27 mouse cellular contexts compared by ENCODE assay signal in the genomic region with DNA sequence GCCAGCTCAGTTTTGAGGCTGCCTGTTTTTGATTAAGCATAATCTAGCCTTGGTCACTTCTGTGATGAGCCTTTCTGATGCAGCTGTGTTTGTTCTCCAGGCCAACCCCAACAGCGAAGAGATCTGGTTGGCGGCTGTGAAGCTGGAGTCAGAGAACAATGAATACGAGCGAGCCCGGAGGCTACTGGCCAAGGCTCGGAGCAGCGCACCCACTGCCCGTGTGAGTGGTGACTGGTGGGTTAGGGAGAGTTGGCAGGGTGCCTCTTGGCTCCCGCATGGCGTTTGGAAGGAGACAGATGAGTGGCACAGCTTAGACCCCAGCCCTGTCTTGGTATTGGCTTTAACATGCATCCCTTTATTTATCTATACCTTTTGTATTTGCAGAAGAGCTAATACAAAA. TPM values are rescaled to one million over a fixed set of nuclear protein-coding genes. Genes with fewer than 3 reads are reported as not detected.
DNase-seq lines count a peak whose midpoint lies in the region; ATAC-seq lines count a peak whose summit lies in the region.
"Had no signal": no experiment of that assay in that cellular context is flagged by ENCODE, and none has a peak within 500 bp of the region (broad histone marks: within the 10 kb centered on the region; RNA-seq: fewer than 3 reads in every experiment).

No protein-coding gene starts in this region.

- 0 out of 2 replicates have a peak, but pooled peaks have one; percentile 34 for ATAC-seq in frontal cortex, adult (ENCODE audit: low TSS enrichment)
- ATAC-seq: activated CD4-positive, CD25-positive, alpha-beta regulatory T cell, adult 4 months; forebrain, embryonic 15.5 days; intestine, embryonic 15.5 days; midbrain, embryonic 15.5 days had no signal

- DNase-seq in frontal cortex, postnatal 36 days (ENCODE audit: low spot score in 2 of 2) = no peak
- peak; percentile 53 for DNase-seq in layer of hippocampus, adult 9-11 months
- DNase-seq in layer of hippocampus, postnatal 25 days (ENCODE audit: extremely low spot score in 1 of 2, low spot score in 1 of 2) = no peak
- peak; percentile 51 for DNase-seq in MN1 (ENCODE audit: low spot score)
- DNase-seq in brain, adult 2 months (ENCODE audit: low read depth, low spot score) = peak; percentile 55
- DNase-seq: adrenal gland, postnatal 10 days; B cell, adult 2 months; cerebellum, adult 2 months; heart, adult 2 months; heart, postnatal 4 days; kidney, adult 2 months; kidney, postnatal 36 days; liver, embryonic 13.5 days; lung, embryonic 14.5 days; lung, postnatal 14 days; right cerebral cortex, postnatal 4 days had no signal

RNA-seq across cellular contexts. Expression of a gene that starts 7.9 kb away (rescaled TPM):
- total RNA-seq in layer of hippocampus, postnatal 25 days (2021) = 1 to 10 TPM in 1 of 2 experiments, under 1 TPM in 1; 0.49 to 1.0 TPM
- total RNA-seq: adrenal gland, postnatal 10 days; common myeloid progenitor, adult 5-6 weeks; gastrocnemius, adult 8-10 months; heart, adult 2 months; heart, postnatal 4 days; layer of hippocampus, postnatal 14 days; neutrophil, adult 5-6 weeks had no signal

RNA-seq across cellular contexts. Expression of a gene that starts 22.5 kb away (rescaled TPM):
- 10 to 100 TPM; 10.6 to 14.8 TPM for total RNA-seq in layer of hippocampus, postnatal 25 days (2021)
- total RNA-seq: common myeloid progenitor, adult 5-6 weeks; neutrophil, adult 5-6 weeks had no signal

RNA-seq across cellular contexts. Expression of a gene that starts 31.2 kb away (rescaled TPM):
- 10 to 100 TPM; 53.7 to 65.7 TPM for total RNA-seq in layer of hippocampus, postnatal 25 days (2021)

RNA-seq across cellular contexts. Expression of a gene that starts 44.9 kb away (rescaled TPM):
- total RNA-seq in layer of hippocampus, postnatal 25 days (2021) = 10 to 100 TPM; 32.2 to 39.5 TPM

RNA-seq across cellular contexts. Expression of a gene that starts 49.3 kb away (rescaled TPM):
- total RNA-seq in layer of hippocampus, postnatal 25 days (2021) = not detected
- total RNA-seq: adrenal gland, postnatal 10 days; common myeloid progenitor, adult 5-6 weeks; gastrocnemius, adult 8-10 months; gastrocnemius, postnatal 4 days; heart, adult 2 months; heart, postnatal 4 days; layer of hippocampus, postnatal 14 days; left cerebral cortex, adult 8-10 months; neutrophil, adult 5-6 weeks had no signal

Comparison
In these comparisons a context has a peak if more than half of its experiments do, and no peak if none do; other contexts are left out.
1. DNase-seq: peak in layer of hippocampus, adult 9-11 months (single experiment), MN1 (single experiment) and brain, adult 2 months (single experiment); none in frontal cortex, postnatal 36 days (0 of 2) and layer of hippocampus, postnatal 25 days (0 of 2).